Mouse (Mus musculus) liver, adult 10 weeks (tissue): ENCODE results near the gene Mb21d2. TPM values are rescaled to one million over a fixed set of nuclear protein-coding genes. Genes with fewer than 3 reads are reported as not detected.

Experiments used
- polyA plus RNA-seq: library from polyadenylated mRNA; stranded (reverse); fragments of 350-450 nt; fragmentation: Illumina TruSeq; extraction: RNeasy Lipid Tissue Mini Kit (QIAGEN cat#74804); gene quantifications from one replicate; pipeline ENCODE4 v1.2.3, GENCODE M21; 2014; ENCODE audit warnings: low read depth, low replicate concordance

Gene Mb21d2
- polyA plus RNA-seq: 14.2 TPM

GRCm38 (mm10) chr16:28928815-28929685, at the start of gene Mb21d2:
Gene Mb21d2 (minus strand): TSS chr16:28929673.

Other genes starting within 250 kb of the Mb21d2 start
- gene Fgf12, start 176.6 kb downstream of the Mb21d2 start, polyA plus RNA-seq: 0.79 TPM